Mouse (Mus musculus): ENCODE measurements around the gene Zfp609.
A peak's percentile ranks its signal among the peaks of the same experiment; 100 is the strongest.

The Zfp609 gene

DNA sequence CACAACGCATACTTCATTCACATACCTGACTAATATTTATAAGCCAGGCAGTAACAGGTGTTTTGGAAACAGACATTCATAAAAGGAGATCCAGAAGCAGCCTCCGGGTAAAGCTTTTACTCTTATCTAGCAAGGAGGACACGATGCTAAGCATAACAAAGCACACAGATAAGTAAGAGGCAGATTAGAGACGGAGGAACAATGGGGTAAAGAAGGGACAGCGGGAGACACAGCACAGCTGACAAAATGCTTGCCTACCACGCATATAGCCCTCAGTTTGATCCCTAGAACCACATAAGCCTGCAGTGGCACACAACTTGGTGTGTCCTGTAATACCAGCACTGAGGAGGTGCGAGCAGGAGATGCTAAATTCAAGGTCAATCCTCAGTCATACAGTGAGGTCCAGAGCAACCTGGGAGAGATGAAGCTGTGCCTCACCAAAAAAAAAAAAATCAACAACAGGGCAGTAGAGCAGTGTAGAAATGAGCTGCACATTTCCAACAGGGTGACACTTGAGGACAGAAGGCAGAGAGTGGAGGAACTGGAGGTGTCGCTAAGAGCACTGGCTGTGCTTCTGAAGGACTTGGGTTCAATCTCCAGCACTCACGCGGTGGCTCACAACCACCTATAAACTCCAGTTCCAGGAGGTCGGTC lies 56.2 kb downstream of the Zfp609 start:
- no peak for DNase-seq (ENCODE audit: low read depth in 2 of 2, low spot score in 2 of 2)

- DNase-seq (ENCODE audit: low read depth in 2 of 2, low spot score in 2 of 2): no peak
Observed at GRCm38 (mm10) chr9:65762728-65763127, 64.6 kb downstream of the Zfp609 start.

- DNase-seq (ENCODE audit: low read depth in 2 of 2, low spot score in 2 of 2): no peak
Observed at GRCm38 (mm10) chr9:65759992-65760391, 67.4 kb downstream of the Zfp609 start.

GRCm38 (mm10) chr9:65759256-65759655 lies 68.1 kb downstream of the Zfp609 start:
- no peak for DNase-seq (ENCODE audit: low read depth in 2 of 2, low spot score in 2 of 2)

GRCm38 (mm10) chr9:65757826-65758225 lies 69.5 kb downstream of the Zfp609 start:
- no peak for DNase-seq (ENCODE audit: low read depth in 2 of 2, low spot score in 2 of 2)

DNA sequence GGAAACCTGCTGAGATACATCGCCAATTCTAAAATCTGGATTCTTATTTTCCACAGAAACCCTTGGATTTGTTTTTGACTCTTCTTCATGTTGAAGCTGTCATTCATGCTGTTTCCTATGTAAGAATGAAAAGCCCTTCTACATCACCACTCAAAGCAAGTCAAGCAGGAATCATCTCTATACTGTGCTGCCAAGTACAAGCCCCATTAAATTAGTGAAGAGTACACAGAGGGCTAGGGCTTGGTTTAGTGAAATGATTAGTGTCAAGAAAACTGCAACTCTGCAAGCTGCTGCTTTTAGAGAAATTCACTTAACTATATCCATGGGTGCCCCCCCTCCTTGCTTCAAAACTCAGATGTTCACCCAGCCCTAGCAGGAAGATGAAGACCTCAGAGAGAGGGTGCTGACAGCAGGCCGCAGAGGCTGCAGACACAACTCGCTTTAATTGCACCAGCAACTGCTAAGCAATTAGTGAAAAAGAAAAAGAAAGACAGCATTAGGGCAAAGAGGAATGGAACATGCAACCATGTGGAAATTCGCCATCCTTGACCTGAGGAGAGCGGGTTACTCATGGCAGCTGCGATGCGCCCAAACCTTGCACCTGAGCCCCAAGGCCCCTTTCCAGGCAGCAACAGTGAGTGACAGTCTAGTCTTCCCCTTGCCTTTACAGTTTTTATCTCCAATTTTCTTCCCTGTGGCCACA lies 71.5 kb downstream of the Zfp609 start:
- no peak for DNase-seq (ENCODE audit: low read depth in 2 of 2, low spot score in 2 of 2)

GRCm38 (mm10) chr9:65755164-65755563 lies 72.2 kb downstream of the Zfp609 start:
- no peak for DNase-seq (ENCODE audit: low read depth in 2 of 2, low spot score in 2 of 2)

DNA sequence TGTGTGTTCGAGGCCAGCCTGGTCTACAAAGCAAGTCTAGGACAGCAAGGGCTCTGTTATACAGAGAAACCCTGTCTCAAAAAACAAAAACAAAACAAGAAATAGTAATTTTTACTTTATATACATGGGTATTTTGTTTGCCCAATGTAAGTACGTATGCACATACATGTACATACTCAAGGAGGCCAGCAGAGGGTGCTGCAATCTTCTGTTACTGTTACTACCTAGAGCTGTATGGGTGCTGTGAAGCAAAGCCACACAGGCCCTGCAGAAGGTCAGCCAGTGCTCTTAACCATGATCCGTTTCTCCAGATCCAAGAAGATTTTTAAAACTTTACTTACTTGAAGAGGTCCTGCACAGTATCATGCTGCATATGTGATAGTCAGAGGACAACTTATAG lies 74.7 kb downstream of the Zfp609 start:
- peak in 1 of 2 experiments; percentile 3 for DNase-seq (ENCODE audit: low read depth in 2 of 2, low spot score in 2 of 2)

- no peak for DNase-seq (ENCODE audit: low read depth in 2 of 2, low spot score in 2 of 2)
Observed at GRCm38 (mm10) chr9:65751906-65752305, 75.5 kb downstream of the Zfp609 start.

DNA sequence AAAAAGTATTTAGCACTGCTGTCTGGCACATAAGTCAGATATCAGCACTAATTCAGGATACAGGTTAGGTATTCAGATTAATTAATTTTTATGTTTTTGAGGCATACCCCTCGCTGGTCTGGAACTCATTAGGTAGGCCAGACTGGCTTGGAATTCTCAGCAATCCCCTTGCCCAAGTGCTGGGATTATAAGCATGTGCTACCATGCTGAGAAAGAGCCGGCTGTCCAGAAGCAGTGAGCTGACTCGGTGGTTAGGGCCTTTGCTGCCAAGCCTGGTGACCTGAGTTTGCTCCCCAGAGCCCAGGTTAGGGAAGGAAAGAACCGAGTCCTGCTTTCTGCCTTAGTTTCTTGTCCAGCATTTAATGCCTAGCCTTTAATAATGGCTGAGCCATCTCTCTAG lies 79.3 kb downstream of the Zfp609 start:
- no peak for DNase-seq (ENCODE audit: low read depth in 2 of 2, low spot score in 2 of 2)

GRCm38 (mm10) chr9:65746479-65746878 lies 80.9 kb downstream of the Zfp609 start:
- DNase-seq (ENCODE audit: low read depth in 2 of 2, low spot score in 2 of 2): no peak

DNA sequence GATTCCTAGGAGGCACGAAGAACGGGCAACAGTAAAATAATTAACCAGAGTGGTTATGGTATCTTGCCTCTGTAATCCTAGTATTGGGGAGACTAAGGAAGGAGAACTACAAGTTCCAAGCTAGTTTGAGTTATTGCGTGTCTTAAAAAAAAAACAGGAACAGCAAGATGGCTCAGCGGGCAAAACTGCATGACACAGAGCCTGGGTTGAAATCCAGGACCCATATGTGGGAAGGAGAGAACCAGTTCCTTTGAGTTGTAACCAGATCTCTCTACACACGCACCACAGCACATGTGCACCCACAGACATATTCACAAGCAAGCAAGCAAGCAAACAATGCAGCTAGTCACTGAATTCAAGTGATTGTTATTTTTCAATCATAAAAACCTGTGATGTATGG lies 81.9 kb downstream of the Zfp609 start:
- DNase-seq (ENCODE audit: low read depth in 2 of 2, low spot score in 2 of 2): no peak

DNA sequence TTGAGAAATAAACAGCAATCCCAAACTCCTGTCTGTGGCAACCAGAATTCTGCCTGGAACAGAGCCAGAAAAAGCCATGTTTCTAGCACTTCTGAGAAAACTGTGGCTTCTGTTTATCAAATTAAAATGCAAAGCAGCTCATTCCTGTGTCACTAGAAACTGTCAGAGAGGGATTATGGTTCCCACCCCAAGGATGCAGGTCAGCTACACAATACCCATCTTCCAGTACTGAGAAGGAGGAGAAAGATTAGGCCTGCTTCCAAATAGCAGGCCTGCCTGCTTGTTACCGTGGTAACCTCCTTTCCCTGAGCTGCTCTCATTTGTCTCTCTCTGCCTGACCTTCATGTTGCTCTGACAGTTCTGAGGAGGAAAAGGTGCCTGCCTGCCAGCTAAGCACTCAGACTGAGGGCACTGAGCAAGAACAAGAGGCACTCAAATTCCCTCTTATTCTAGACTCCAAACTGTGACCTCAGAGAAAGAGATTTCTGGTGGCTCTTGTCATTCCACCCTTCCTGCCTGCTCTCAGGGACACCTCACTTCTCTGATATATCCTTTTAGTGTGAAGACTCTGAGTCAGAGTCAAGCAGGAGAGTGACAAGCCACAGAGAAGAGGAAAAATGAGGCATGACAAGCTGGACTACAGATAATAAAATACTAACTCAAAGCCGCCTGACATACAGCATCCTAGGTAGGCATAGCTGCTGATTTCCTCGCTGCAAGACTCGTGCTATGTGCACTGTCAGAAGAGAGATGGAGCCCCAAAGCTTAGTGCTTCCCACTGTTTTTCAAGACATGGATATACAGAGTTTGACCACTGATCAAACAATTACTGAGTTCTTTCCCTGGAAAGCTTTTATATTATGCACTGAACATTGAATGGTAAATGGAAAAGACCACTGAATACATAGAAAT lies 82.9 kb downstream of the Zfp609 start:
- no peak for DNase-seq (ENCODE audit: low read depth in 2 of 2, low spot score in 2 of 2)

DNA sequence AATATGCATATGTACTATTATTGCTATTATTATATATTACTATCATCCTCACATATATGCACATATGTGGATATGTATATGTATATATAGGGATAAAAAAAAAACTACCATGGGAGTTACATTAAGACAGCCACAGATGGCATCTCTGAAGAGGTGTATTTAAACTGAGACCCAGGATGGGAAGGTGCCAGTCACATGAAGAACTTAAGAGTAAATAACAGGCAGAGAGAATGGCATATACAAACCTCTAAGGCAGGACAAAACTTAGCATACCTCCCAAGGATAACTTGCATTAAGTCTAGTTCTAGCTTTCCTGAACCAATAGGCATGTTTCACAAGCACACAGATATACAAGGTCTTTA lies 83.6 kb downstream of the Zfp609 start:
- no peak for DNase-seq (ENCODE audit: low read depth in 2 of 2, low spot score in 2 of 2)

- DNase-seq (ENCODE audit: low read depth in 2 of 2, low spot score in 2 of 2): no peak
Observed at GRCm38 (mm10) chr9:65743322-65743721, 84.0 kb downstream of the Zfp609 start.

- DNase-seq (ENCODE audit: low read depth in 2 of 2, low spot score in 2 of 2): no peak
Observed at GRCm38 (mm10) chr9:65742777-65743176, 84.6 kb downstream of the Zfp609 start.

- no peak for DNase-seq (ENCODE audit: low read depth in 2 of 2, low spot score in 2 of 2)
Observed at GRCm38 (mm10) chr9:65741066-65741852, 86.1 kb downstream of the Zfp609 start.

DNA sequence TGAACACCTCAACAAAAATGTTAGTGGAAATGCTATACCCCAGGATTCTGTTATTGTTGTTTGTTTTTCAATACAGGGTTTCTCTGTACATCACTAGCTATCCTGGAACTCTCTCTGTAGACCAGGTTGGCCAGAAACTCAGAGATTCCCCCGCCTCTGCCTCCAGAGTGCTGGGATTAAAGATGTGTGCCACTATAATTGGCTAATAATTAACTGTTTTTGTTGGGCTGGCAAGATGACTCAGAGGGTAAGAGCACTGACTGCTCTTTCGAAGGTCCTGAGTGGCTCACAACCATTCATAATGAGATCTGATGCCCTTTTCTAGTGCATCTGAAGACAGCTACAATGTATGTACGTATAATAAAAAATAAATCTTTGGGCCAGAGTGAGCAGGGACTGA lies 92.4 kb downstream of the Zfp609 start:
- no peak for DNase-seq (ENCODE audit: low read depth in 2 of 2, low spot score in 2 of 2)

DNA sequence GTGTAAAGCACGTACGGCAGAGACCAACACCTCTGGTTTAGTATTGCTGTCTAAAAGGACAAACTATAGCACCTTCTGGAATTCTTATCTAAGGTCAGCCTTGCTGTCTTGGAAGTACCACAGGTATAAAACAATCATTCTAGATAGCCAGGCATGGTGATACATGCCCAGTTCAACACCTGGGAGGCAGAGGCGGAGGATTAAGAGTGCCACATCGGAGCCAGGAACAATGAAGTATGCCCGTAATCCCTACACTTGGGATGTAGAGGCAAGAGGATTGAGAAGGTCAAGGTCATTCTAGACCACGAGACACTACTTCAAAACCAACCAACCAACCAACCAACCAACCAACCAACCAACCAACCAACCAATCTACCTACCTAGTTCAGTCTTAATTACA lies 98.8 kb downstream of the Zfp609 start:
- no peak for DNase-seq (ENCODE audit: low read depth in 2 of 2, low spot score in 2 of 2)

- DNase-seq (ENCODE audit: low read depth in 2 of 2, low spot score in 2 of 2): no peak
Observed at GRCm38 (mm10) chr9:65727491-65727890, 99.9 kb downstream of the Zfp609 start.

DNA sequence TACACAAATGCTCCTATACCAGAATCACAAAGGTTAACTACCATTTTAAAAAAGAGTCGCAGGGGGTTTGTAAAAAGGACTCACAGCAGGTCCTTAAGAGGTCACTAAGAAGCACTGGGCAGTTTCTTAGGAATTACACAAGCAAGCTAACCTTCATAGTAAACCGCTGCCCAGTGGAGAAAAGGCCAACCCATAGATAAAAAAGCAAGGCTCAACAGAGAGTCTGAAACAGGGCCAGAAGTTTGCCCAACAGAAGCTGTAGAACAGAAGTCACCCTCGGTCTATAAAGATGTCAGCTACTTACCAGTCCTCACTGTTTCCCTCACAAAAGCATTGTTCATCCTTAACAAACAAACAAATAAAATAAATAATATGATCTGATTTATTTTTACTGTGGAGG lies 100.9 kb downstream of the Zfp609 start:
- no peak for DNase-seq (ENCODE audit: low read depth in 2 of 2, low spot score in 2 of 2)
